Mouse (Mus musculus) kidney, postnatal 0 days (tissue): ENCODE results near the gene Ly6g6c. TPM values are rescaled to one million over a fixed set of nuclear protein-coding genes. Genes with fewer than 3 reads are reported as not detected.

Experiments used
- ATAC-seq: fragments of 200-750 bp; cut with Nextera tagmentation; replicated peaks from 2 replicates; pipeline ENCODE4 v1.8.0; 2017; ENCODE audit warnings: low read depth, moderate number of reproducible peaks, moderate TSS enrichment, moderate library complexity; ENCODE audit not compliant: low FRiP score
- DNase-seq: peaks from one replicate; pipeline ENCODE4 v3.0.0-alpha.2; 2016; ENCODE audit warnings: low spot score
- H3K27ac ChIP-seq: fragments of 300-500 bp; sonication (generic); 2 replicates; pipeline ENCODE4 v1.5.1; 2014; ENCODE audit warnings: mild to moderate bottlenecking
- H3K27me3 ChIP-seq: fragments of 300-500 bp; sonication (generic); 2 replicates; pipeline ENCODE4 v1.6.1; 2014; ENCODE audit warnings: low read length, mixed read lengths; ENCODE audit not compliant: insufficient read depth
- H3K36me3 ChIP-seq: fragments of 300-500 bp; sonication (generic); 2 replicates; pipeline ENCODE4 v1.6.1; 2014; ENCODE audit warnings: low read length, mixed read lengths; ENCODE audit not compliant: insufficient read depth
- H3K4me1 ChIP-seq: fragments of 300-500 bp; sonication (generic); replicated peaks from 2 replicates; pipeline ENCODE4 v1.6.1; 2014; ENCODE audit warnings: antibody characterized with exemption, low read length, mixed read lengths; ENCODE audit not compliant: insufficient read depth
- H3K4me2 ChIP-seq: fragments of 300-500 bp; sonication (generic); 2 replicates; pipeline ENCODE4 v1.6.1; 2014; ENCODE audit warnings: mild to moderate bottlenecking, low read length, moderate library complexity, mixed read lengths
- H3K4me3 ChIP-seq: fragments of 300-500 bp; sonication (generic); replicated peaks from 2 replicates; pipeline ENCODE4 v1.5.1; 2014; ENCODE audit warnings: low read depth, low read length
- H3K9ac ChIP-seq: fragments of 300-500 bp; sonication (generic); 2 replicates; pipeline ENCODE4 v1.6.1; 2014; ENCODE audit warnings: low read depth, low read length
- H3K9me3 ChIP-seq: fragments of 300-500 bp; sonication (generic); replicated peaks from 2 replicates; pipeline ENCODE4 v1.6.1; 2016; ENCODE audit warnings: low read length, inconsistent platforms, mixed read lengths
- CTCF ChIP-seq: IDR thresholded peaks from 2 replicates; pipeline ENCODE4 v1.5.1; 2016; ENCODE audit warnings: antibody characterized with exemption, low read depth, mild to moderate bottlenecking, moderate library complexity
- WGBS: fragments of 180-500 bp; shearing (Covaris S2); extraction: QIAGEN DNeasy Blood & Tissue Kit; methylation state at CpG from one replicate; pipeline ENCODE4 v1.1.7; 2014; 5-methylcytosine and 5-hydroxymethylcytosine counted together
- polyA plus RNA-seq: library from polyadenylated mRNA; unstranded; fragments of >200 nt; fragmentation: Nextera tagmentation; extraction: Ambion mirVana; gene quantifications from 2 replicates; pipeline ENCODE4 v1.2.1, GENCODE M21; 2015

Ly6g6c gene
- polyA plus RNA-seq = not detected in 2 replicates

GRCm38 (mm10) chr17:35064951-35065947 lies at the start of gene Ly6g6c:
Gene Ly6g6c (plus strand): TSS chr17:35065388.
- H3K4me3 ChIP-seq = peak within 1 kb of the TSS; percentile 36
- WGBS = 1% methylated on average over 48 of the region's 48 CpGs
- peaks cover 6% of the 10 kb centered on the region; the same call in 1 of the 2 replicates for H3K36me3 ChIP-seq
- peaks cover 16% of the 10 kb centered on the region for H3K4me1 ChIP-seq
- TF ChIP-seq CTCF = 0 out of 2 replicates have a peak, but pooled peaks have one; percentile 24
- peak within 1 kb of the TSS; percentile 79 for H3K27ac ChIP-seq
- H3K9ac ChIP-seq = peak within 1 kb of the TSS; percentile 53
- H3K27me3 ChIP-seq = no peaks in the 10 kb centered on the region
- no peaks in the 10 kb centered on the region for H3K9me3 ChIP-seq
- H3K4me2 ChIP-seq = peak within 1 kb of the TSS; percentile 64
- ATAC-seq (peak; percentile 54), DNase-seq (peak; percentile 89)

DNA sequence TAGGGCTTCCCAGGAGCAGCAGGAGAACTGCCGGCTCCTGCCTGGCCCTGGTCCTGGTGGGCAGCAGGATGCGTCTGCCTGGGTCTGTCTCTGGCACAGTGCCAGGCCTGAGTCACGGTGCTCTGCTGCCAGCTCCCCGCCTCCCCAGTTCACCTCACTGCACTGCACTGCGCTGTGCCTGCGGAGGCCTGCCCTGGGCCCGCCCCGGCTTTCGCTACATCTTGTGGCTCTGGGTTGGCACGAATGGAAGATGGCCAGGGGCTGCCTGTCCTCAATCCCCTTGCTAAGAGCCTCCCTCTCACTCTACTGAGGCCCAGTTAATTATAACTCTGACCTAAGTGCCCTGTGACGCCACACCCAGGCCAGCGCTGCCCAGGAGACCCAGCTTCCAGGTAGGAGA lies 48.8 kb upstream of the Ly6g6c start, which contains the start of gene Vwa7:
TSS of gene Vwa7 (plus strand) at position 204 of the 400 bp plus-strand sequence.
- Histone ChIP-seq H3K27ac (0 out of 2 replicates have a peak within 1 kb of the TSS, but pooled peaks have one; percentile 8), H3K4me3 (no peak within 1 kb of the TSS), H3K27me3 (no peaks in the 10 kb centered on the region), H3K36me3 (peaks cover 50% of the 10 kb centered on the region), H3K9ac (no peak within 1 kb of the TSS), H3K4me2 (no peak within 1 kb of the TSS), H3K9me3 (no peaks in the 10 kb centered on the region), H3K4me1 (no peaks in the 10 kb centered on the region)
- ATAC-seq = peak; percentile 30
- TF ChIP-seq CTCF = no peak
- 55% methylated on average over 12 of the region's 12 CpGs for WGBS
- no peak for DNase-seq

DNA sequence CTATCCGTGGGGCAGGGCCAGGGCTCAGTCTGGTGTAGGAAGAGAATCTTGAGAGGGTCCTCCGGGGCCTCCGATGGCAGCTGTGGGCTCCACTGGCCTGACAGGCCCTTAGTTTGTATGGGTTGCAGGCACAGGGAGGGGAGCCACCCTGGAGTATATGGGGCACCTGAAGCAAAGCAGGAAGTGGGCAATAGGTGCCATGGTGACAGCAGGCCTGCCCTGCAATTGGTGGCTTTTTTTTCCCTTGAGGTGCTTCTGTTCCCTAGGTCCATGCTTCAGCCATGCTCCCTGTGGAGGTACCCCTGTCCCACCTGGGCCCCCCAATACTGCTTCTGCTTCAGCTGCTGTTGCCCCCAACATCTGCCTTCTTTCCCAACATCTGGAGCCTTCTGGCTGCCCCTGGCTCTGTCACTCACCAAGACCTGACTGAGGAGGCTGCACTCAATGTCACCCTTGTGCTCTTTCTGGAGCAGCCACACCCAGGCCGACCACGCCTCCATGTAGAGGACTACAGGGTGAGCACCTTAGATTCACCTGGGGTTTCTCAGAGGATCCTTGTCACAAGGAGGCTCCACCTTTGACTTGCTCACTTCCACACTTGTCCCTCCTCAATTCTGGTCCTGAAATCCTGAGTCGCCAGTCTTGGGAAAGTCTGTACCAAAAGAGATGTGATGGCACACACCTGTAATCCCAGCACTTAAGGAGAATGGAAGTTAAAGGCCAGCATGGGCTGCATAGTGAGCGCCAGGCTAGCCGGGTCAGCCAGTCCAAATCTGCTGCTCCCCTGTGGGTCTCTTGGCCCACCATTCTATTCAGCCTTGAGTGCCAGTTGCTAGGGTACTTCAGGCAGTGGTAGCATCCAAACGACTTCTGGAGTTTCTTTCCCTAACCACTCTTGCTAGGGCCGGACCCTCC lies 48.1 kb upstream of the Ly6g6c start:
- Histone ChIP-seq H3K9me3 (no peaks in the 10 kb centered on the region), H3K4me1 (no peaks in the 10 kb centered on the region), H3K4me2 (no peak overlapping the region), H3K27me3 (no peaks in the 10 kb centered on the region), H3K27ac (0 out of 2 replicates have a peak overlapping the region, but pooled peaks have one; percentile 8), H3K4me3 (no peak overlapping the region), H3K36me3 (peaks cover 43% of the 10 kb centered on the region), H3K9ac (no peak overlapping the region)
- DNase-seq (no peak), ATAC-seq (no peak)
- WGBS = 75% methylated on average over 10 of the region's 10 CpGs
- no peak for TF ChIP-seq CTCF

GRCm38 (mm10) chr17:35017706-35018030 lies 47.5 kb upstream of the Ly6g6c start:
- TF ChIP-seq CTCF = no peak
- WGBS = 73% methylated on average over 14 of the region's 14 CpGs
- Histone ChIP-seq H3K9ac (no peak overlapping the region), H3K4me3 (no peak overlapping the region), H3K36me3 (peaks cover 37% of the 10 kb centered on the region), H3K27ac (no peak overlapping the region), H3K27me3 (no peaks in the 10 kb centered on the region), H3K4me1 (no peaks in the 10 kb centered on the region), H3K4me2 (no peak overlapping the region), H3K9me3 (no peaks in the 10 kb centered on the region)
- ATAC-seq (no peak), DNase-seq (no peak)

- Histone ChIP-seq H3K4me3 (no peak overlapping the region), H3K36me3 (peaks cover 32% of the 10 kb centered on the region), H3K4me1 (no peaks in the 10 kb centered on the region), H3K27me3 (no peaks in the 10 kb centered on the region), H3K27ac (no peak overlapping the region), H3K9me3 (no peaks in the 10 kb centered on the region), H3K9ac (no peak overlapping the region), H3K4me2 (no peak overlapping the region)
- ATAC-seq = no peak
- no peak for DNase-seq
- TF ChIP-seq CTCF = no peak
- WGBS = 79% methylated on average over 3 of the region's 3 CpGs
Measured at GRCm38 (mm10) chr17:35018171-35018570, 47.0 kb upstream of the Ly6g6c start.

DNA sequence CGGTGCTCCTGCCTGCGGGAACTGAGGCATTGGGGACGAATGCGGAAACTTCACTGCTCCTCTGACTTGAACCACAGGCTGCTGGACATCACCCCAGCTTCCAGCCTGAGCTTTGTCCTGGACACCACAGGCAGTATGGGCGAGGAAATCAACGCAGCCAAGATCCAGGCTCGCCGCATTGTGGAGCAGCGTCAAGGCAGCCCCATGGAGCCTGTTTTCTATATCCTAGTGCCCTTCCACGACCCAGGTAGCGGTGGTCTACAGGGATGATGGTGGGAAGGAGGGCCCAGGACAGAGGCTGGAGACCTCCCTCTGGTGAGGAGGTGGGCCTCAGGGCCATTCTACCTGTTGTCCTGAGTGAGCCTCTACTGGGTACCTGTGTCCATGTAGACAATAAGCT lies 45.3 kb upstream of the Ly6g6c start:
- no peak overlapping the region for H3K4me3 ChIP-seq
- no peak overlapping the region for H3K9ac ChIP-seq
- 75% methylated on average over 11 of the region's 11 CpGs for WGBS
- H3K9me3 ChIP-seq = no peaks in the 10 kb centered on the region
- H3K27ac ChIP-seq = no peak overlapping the region
- H3K36me3 ChIP-seq = peaks cover 15% of the 10 kb centered on the region; the same call in 1 of the 2 replicates
- H3K27me3 ChIP-seq = no peaks in the 10 kb centered on the region
- TF ChIP-seq CTCF = no peak
- ATAC-seq (no peak), DNase-seq (no peak)
- H3K4me2 ChIP-seq = no peak overlapping the region
- no peaks in the 10 kb centered on the region for H3K4me1 ChIP-seq
